Mouse (Mus musculus) liver (tissue): ENCODE measurements around the gene Snx1.

ENCODE experiments used
- DNase-seq: peaks from one replicate; pipeline ENCODE4 v3.0.0-alpha.2; 2020; ENCODE audit warnings: mixed read lengths

The Snx1 gene

GRCm38 (mm10) chr9:66040801-66041200 is 85.6 kb downstream of the Snx1 start:
- no peak for DNase-seq

DNA sequence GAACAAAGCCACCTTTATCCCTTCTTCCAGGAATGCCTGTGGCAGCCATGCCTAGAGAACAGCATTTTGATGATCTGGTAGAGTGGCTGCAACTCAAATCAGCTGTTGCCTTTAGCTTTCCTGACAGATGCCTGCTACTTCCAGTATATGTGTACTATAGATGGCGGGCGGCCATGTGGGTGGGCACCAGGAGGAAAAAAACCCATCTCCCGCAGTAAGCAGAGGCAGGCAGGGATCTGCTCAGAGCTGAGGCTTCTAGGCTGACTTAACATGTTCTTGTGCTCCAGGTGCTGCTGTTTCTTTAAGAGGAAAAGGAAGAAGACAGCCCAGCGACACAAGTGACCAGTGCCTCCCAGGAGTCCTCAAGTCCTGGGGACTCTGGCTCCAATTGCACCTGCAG is 87.1 kb downstream of the Snx1 start:
- no peak for DNase-seq

- DNase-seq: no peak
Measured at GRCm38 (mm10) chr9:66038581-66038980, 87.8 kb downstream of the Snx1 start.
